Mouse (Mus musculus) T-helper 1 cell (primary cell): ENCODE results near the gene Olfr1166.

Source experiments
- in situ Hi-C: fragments of 300-600 bp; cut with MboI, MseI; formaldehyde crosslinking; loops from one replicate; pipeline ENCODE4 v1.15.1; 2025; ENCODE audit warnings: high pct_unique_total_duplicates

Olfr1166 gene

GRCm38 (mm10) chr2:88128172-88128571 lies at the start of gene Olfr1166:
Gene Olfr1166 (minus strand): TSS chr2:88128272.
- in situ Hi-C loops: no loop called here

GRCm38 (mm10) chr2:88155093-88155492 lies 27.0 kb upstream of the Olfr1166 start, which contains the start of gene Olfr1167:
Gene Olfr1167 (minus strand): TSS chr2:88155193.
- in situ Hi-C loops: loop anchor here (5.0 kb wide), 1 partner anchor 107 kb away; no protein-coding TSS in a partner anchor

- in situ Hi-C loops: no loop called here
Observed at GRCm38 (mm10) chr2:88093866-88094265, 34.2 kb downstream of the Olfr1166 start, which contains the start of gene Olfr1164. Gene Olfr1164 (minus strand): TSS chr2:88093966.
